Mouse (Mus musculus) v-Abl transformed pro-B cells (cell line): Measurements from ENCODE around the gene Csta1.
"Not testable (repeated sequence)": the region's sequence is repeated elsewhere in the genome, so short reads cannot be mapped to it uniquely, and the experiment has no call there.

ENCODE experiments used
- in situ Hi-C, 2 experiments: fragments of 400-800 bp; cut with MboI; formaldehyde crosslinking; loops; one replicate each; pipeline ENCODE4 v1.15.1; 2025; ENCODE audit not compliant: unreplicated experiment in 2 of 2

Gene Csta1

GRCm38 (mm10) chr16:36131141-36131540 lies at the start of gene Csta1:
Gene Csta1, minus strand, starts transcription at chr16:36131241.
- in situ Hi-C loops, result no loop called here

- in situ Hi-C loops, result no loop called here
These were observed 48.9 kb upstream of the Csta1 start for GRCm38 (mm10) chr16:36179910-36180309.

GRCm38 (mm10) chr16:36176108-36176507 lies 45.1 kb upstream of the Csta1 start:
- in situ Hi-C loops, result no loop called here

DNA sequence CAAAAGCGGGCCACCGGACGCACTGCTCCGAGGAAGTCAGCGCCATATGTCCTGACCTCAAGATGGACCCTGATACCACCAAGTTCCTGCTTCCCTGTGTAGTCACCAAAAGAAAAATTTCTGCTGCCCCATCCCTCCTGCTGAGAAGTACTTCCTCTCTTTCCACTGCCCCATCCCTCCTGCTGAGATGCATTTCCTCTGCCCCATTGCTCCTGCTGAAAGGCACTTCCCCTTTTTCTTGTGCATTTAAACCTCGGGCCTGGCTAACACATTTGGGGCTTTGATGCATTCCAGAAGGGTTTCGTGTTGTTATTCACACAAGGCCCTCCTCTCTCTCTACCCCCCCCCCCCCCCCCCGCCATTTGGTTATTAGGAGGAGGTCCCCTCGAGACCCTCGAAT lies 36.8 kb upstream of the Csta1 start:
- in situ Hi-C loops, result not testable (repeated sequence)

GRCm38 (mm10) chr16:36156402-36156975 lies 25.4 kb upstream of the Csta1 start, which contains the start of gene Stfa2l1:
Gene Stfa2l1, plus strand, starts transcription at chr16:36156811.
- in situ Hi-C loops, result no loop called here

- in situ Hi-C loops, result no loop called here
These were observed 7.2 kb upstream of the Csta1 start for GRCm38 (mm10) chr16:36138201-36138600.

GRCm38 (mm10) chr16:36128092-36128491 lies 2.9 kb downstream of the Csta1 start:
- in situ Hi-C loops, result no loop called here

DNA sequence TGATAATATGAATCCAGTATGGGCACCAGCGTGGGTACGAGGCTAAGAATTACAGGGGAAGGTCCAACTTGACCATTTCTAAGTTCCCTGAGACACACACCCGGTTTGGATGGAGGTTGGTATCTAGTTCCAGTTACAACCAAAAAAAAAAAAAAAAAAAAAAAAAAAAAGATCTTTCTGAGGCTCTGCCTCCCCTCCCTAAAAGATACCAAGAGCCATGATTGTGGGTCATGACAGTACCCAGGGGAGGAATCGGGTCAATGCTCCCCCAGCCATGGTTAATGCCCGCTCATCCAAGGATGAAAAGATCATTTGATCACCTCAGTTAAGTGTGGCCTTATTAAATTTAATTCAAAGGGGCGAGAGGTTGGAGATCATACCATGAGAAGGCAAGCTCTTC lies 15.3 kb downstream of the Csta1 start:
- in situ Hi-C loops, result not testable (repeated sequence)

DNA sequence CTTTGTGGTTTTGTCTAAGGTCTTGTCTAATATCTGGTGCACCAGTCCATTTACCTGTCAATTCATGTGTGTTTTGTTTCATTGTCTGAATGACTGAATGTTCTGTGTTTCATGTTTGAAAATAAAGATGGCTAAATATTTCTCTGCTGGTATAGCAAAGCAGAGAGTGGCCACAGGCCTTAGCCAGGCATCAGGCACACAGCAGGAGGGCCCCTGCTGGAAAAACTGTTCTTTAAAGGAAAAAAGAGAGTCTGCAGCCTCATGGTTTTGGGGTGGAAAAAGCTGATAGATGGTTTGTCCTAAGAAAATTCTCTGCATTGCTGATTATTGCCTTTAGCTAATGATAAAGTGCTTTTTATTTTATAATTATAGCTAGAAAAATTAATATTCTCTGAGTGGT lies 19.6 kb downstream of the Csta1 start:
- in situ Hi-C loops, result not testable (repeated sequence)

- in situ Hi-C loops, result no loop called here
These were observed 28.8 kb downstream of the Csta1 start for GRCm38 (mm10) chr16:36102211-36102610.

GRCm38 (mm10) chr16:36101526-36101925 lies 29.5 kb downstream of the Csta1 start:
- in situ Hi-C loops, result no loop called here

GRCm38 (mm10) chr16:36097813-36098499 lies 33.1 kb downstream of the Csta1 start:
- in situ Hi-C loops, result loop anchor here (25.0 kb wide), 2 partner anchors 736 to 1439 kb away; partner anchors contain the start of genes Gtf2e1 (in 1 of the 2), Rabl3 (in 1 of the 2) and Sec22a (in 1 of the 2)

GRCm38 (mm10) chr16:36094079-36094478 lies 37.0 kb downstream of the Csta1 start:
- in situ Hi-C loops, result loop anchor here (25.0 kb wide), 2 partner anchors 732 to 1443 kb away; partner anchors contain the start of genes Gtf2e1 (in 1 of the 2), Rabl3 (in 1 of the 2) and Sec22a (in 1 of the 2)

- in situ Hi-C loops, result loop anchor here (25.0 kb wide), 2 partner anchors 729 to 1446 kb away; partner anchors contain the start of genes Gtf2e1 (in 1 of the 2), Rabl3 (in 1 of the 2) and Sec22a (in 1 of the 2)
These were observed 40.1 kb downstream of the Csta1 start for GRCm38 (mm10) chr16:36090785-36091509.

DNA sequence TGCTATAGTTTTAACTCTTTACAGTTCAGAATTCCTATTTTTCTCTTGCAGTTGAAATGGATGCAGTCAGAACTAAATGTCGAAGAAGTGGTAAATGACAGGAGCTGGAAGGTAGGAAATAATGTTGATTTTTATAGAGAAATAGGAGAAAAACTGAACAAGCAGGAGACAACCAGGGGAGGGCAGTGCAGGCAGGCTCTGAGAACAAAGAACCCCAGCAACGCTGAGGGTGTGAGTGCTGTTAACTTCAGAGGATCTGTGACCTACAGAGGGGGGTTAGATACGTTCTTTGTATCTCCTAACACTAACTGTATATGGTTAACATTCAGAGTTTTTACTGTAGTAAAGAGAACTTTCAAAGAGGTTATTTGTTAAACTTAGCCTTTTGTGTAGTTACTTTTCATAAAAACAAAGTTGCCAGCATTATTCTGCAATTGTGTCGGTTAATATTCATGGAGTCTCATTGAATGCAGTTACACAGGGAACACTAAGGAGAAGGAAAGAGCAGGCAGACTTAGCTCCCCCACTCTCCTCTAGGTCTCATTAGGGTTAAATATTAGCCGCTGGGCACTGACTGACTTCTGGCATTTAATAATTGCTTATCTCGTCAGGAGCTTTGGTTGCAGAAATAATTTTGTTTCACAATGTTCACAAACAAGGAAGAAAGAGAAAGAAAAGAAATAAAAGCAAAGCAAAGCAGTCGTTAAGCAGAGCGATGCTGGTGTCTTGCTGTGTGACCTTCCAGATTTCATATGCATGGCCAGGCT lies 41.0 kb downstream of the Csta1 start:
- in situ Hi-C loops, result loop anchor here (25.0 kb wide), 2 partner anchors 728 to 1447 kb away; partner anchors contain the start of genes Gtf2e1 (in 1 of the 2), Rabl3 (in 1 of the 2) and Sec22a (in 1 of the 2)

GRCm38 (mm10) chr16:36089065-36089464 lies 42.0 kb downstream of the Csta1 start:
- in situ Hi-C loops, result loop anchor here (25.0 kb wide), 2 partner anchors 727 to 1448 kb away; partner anchors contain the start of genes Gtf2e1 (in 1 of the 2), Rabl3 (in 1 of the 2) and Sec22a (in 1 of the 2)

DNA sequence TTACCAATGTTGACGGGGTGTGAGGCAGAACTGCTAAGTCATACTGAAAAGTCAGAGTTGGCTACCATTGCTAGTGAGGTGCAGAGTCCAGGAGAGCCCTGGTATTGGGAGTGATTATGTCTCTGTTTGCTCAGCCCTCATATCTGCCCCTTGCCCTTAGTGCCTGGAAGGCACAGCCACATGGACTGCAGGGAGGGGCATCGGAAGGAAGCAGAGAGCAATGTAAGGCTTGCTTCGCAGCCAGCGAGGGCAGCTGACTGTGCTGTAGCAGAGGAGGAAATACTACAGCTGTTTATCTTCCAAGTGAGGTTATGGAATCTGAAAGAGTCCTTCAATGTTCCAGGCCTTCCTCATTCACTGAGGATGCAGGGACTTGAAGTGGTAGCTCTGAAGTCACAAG lies 43.2 kb downstream of the Csta1 start:
- in situ Hi-C loops, result loop anchor here (25.0 kb wide), 2 partner anchors 726 to 1449 kb away; partner anchors contain the start of genes Gtf2e1 (in 1 of the 2), Rabl3 (in 1 of the 2) and Sec22a (in 1 of the 2)

- in situ Hi-C loops, result loop anchor here (25.0 kb wide), 2 partner anchors 718 to 1457 kb away; partner anchors contain the start of genes Gtf2e1 (in 1 of the 2), Rabl3 (in 1 of the 2) and Sec22a (in 1 of the 2)
These were observed 51.1 kb downstream of the Csta1 start for GRCm38 (mm10) chr16:36079916-36080315.

DNA sequence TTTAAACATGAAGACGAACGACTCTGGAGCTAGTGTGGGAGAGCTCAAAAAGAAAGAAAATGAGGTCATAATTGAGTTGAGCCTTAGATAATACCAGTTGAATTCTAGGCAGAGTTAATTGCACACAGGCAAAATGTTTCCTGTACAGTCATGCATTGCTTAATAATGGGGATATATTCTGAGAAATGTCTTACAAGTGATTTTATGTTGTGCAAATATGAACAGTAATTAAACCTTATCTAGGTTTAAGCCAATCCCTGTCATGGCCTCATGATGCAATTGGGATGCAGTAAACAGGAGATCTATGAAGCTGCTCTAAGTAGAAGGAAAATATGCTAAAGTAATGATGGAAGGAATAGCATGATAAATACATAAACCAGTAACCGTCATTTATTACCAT lies 56.3 kb downstream of the Csta1 start:
- in situ Hi-C loops, result loop anchor here (5.0 to 25.0 kb wide), 3 partner anchors 202 to 1463 kb away; partner anchors contain the start of genes Gtf2e1 (in 1 of the 2), Parp14 (in 1 of the 2), Rabl3 (in 1 of the 2) and Sec22a (in 1 of the 2)
